Mouse (Mus musculus): ENCODE data around the gene Gm13757.
"Not testable (repeated sequence)": the region's sequence is repeated elsewhere in the genome, so short reads cannot be mapped to it uniquely, and the experiment has no call there.

Gm13757 gene

DNA sequence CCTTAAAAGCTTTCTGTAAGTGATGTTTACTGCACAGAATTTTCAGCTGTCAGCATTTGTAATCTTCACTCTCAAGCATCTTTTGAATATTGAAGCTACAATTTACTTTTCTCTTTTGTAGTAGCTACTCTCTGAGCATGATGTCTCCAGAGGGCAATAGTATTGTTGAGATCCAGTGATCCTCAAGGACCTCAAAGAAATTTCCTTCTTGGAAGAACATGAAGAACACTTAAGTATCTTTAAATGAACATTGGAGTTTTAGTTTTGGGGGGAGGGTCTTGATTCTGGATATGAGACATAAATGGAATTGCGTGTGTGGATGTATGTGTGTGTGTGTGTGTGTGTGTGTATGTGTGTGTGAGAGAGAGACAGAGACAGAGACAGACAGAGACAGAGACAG is at the start of gene Gm13757:
Gene Gm13757, minus strand, starts transcription at position 101 of the 400 bp plus-strand sequence.
- DNase-seq (ENCODE audit: low spot score in 2 of 2), result no peak

DNA sequence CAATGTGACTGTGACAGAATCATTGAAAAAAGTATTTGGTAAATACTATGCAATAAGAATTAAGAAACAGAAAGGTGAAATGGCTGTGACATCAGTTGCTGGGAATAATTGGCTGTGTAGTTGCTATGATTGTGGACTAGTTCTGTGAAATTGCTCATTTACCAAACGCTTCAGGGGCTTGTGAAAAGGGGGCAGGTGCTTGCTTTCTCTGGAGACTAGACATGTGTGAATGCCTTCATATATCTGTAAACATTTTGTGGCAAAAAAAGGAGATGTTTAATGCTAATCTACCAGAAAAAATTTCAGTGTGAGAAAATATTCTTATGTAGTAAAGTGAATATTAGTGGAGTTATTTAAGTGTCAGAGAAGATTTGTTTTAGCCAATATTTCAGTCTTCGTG is 44.1 kb upstream of the Gm13757 start, which contains the start of gene Olfr1185-ps1:
Gene Olfr1185-ps1, plus strand, starts transcription at position 301 of the 400 bp plus-strand sequence.
- DNase-seq (ENCODE audit: low spot score in 2 of 2), result no peak

DNA sequence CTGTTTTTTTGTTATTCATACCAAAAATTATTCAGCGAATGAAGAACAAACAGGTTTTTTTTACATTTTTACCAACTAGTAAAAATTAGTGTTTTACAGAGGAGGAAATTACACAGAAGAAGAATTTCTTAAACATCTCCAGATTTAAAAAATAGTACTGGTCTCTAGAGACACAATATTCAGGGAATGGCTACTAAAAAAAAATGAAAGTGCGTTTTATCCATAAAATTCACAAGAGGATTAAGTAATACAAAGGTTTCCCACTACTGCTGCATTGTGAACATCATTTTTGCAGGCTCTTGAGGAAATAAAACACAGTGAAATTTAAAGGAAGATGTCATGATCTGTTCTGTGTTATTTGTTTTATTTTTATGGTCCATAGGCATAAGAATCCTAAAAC is 34.4 kb upstream of the Gm13757 start, which contains the start of gene Olfr1184:
Gene Olfr1184, plus strand, starts transcription at position 301 of the 400 bp plus-strand sequence.
- no peak for DNase-seq (ENCODE audit: low spot score in 2 of 2)

DNA sequence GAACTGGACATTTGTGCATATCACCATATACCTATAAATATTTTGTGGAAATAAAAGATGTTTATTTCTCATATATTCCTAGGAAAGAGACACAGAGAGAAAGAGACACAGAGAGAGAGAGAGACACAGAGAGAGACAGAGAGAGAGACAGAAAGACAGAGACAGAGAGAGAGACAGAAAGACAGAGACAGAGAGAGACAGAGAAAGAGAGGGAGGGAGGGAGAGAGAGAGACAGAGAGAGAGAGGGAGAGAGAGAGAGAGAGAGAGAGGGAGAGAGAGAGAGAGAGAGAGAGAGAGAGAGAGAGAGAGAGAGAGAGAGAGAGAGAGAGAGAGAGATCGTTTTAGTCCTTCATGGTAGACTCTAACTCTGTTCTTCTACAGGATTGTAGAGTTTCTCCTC is 5.6 kb upstream of the Gm13757 start, which contains the start of gene Olfr1183:
Gene Olfr1183, plus strand, starts transcription at position 301 of the 400 bp plus-strand sequence.
- not testable (repeated sequence) for DNase-seq (ENCODE audit: low spot score in 2 of 2)

DNA sequence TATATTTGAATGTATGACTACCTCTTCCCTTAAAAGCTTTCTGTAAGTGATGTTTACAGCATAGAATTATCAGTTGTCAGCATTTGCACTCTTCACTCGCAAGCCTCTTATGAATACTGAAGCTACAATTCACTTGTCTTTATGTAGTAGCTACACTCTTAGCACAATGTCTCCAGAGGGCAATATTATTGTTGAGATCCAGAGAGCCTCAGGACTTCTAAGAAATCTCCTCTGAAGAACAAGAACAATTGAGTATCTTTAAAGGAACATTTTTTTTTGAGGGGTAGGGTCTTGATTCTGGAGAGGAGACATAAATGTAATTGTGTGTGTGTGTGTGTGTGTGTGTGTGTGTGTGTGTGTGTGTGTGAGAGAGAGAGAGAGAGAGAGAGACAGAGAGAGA is 22.9 kb downstream of the Gm13757 start, which contains the start of gene Olfr1181:
Gene Olfr1181, minus strand, starts transcription at position 101 of the 400 bp plus-strand sequence.
- DNase-seq (ENCODE audit: low spot score in 2 of 2), result no peak

DNA sequence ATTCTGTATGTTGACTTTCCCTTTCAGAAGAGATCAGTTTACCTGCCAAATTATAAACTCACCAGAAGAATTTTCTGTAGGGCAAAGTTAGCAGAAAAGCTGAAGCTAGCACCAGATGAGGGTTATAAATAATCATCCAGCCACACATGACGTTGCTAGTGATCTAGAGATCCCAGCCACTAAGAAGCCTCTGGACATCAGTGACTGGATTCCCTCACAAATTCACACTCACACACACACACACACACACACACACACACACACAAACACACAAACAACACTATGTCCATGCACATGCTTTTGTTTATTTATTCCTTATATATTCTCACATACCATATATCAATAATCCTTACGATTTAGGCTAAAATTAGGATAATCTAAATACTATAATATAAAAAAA is 29.9 kb downstream of the Gm13757 start, which contains the start of gene Olfr1180:
Gene Olfr1180, minus strand, starts transcription at position 101 of the 400 bp plus-strand sequence.
- DNase-seq (ENCODE audit: low spot score in 2 of 2), result no peak

DNA sequence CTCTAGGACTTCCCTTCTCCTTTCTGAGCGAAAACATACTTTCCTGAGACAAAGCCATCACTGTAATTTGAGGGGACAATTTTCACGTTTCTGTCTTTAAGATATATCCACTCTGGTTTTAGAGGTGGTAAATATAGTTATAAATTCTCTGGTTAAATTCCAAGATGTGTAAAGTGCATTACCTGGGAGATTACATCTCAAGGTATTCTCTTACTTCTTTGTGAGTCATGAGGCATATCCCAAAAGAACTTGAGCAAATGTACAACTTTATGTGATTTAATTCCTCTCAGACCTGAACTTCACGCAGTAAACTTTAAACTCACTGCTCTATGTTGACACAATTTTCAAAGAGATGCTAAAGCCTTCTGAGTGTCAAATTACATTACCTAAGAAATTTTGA is 42.6 kb downstream of the Gm13757 start, which contains the start of gene Olfr1179:
Gene Olfr1179, minus strand, starts transcription at position 101 of the 400 bp plus-strand sequence.
- no peak for DNase-seq (ENCODE audit: low spot score in 2 of 2)

Measured in frontal cortex, postnatal 25 days (tissue).